ENCODE assay signal across 8 mouse cellular contexts in the genomic region with DNA sequence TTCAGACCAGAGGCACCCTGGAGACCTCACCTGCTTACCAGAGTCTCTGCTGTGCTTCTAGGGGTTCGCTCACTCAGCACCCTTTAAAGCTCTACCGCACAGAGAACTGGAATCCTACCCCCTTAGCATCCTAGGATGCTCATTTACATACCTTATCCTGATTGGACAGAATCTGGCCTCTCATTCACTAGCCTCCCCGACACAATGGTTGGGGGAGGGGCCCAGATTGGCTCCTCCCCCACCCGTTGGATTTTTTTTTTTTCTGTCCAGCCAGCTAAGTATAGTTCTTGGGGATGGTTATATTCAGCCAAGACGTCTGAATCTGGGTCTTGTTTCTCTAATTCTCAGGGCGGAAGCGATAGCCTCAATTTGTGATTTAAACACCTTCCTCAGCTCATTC. TPM values are rescaled to one million over a fixed set of nuclear protein-coding genes. Genes with fewer than 3 reads are reported as not detected.
A peak's percentile ranks its signal among the peaks of the same experiment; 100 is the strongest.
DNase-seq lines count a peak whose midpoint lies in the region; ATAC-seq lines count a peak whose summit lies in the region.
"Had no signal": no experiment of that assay in that cellular context is flagged by ENCODE, and none has a peak within 500 bp of the region (broad histone marks: within the 10 kb centered on the region; RNA-seq: fewer than 3 reads in every experiment).

A gene (plus strand): TSS at position 283 of the 400 bp plus-strand sequence.

- DNase-seq in urinary bladder, adult 2 months (ENCODE audit: low spot score), result no peak
- DNase-seq in urinary bladder, postnatal 14 days (ENCODE audit: low spot score), result no peak
- peak; percentile 44 for DNase-seq in liver, embryonic 11.5 days (ENCODE audit: low spot score)
- no peak for DNase-seq in heart, postnatal 14 days
- DNase-seq in frontal cortex, postnatal 36 days (ENCODE audit: low spot score in 2 of 2), result no peak
- no peak for DNase-seq in gastrocnemius, postnatal 36 days

- intact Hi-C loops in heart, postnatal 14 days (cut with DNase I), result loop anchor here (5.0 kb wide), 1 partner anchor 133 kb away; a partner anchor contains a TSS
- intact Hi-C loops in gastrocnemius, postnatal 36 days (cut with DNase I), result no loop called here

- no peaks in the 10 kb centered on the region for H3K9me3 ChIP-seq in liver, embryonic 11.5 days (ENCODE audit: control insufficient read depth, low read length)

- H3K36me3 ChIP-seq in liver, embryonic 11.5 days (ENCODE audit: control insufficient read depth, insufficient read depth, low read length), result no peaks in the 10 kb centered on the region

- H3K9ac ChIP-seq in liver, embryonic 11.5 days (ENCODE audit: low read depth, low read length), result no peak within 1 kb of the TSS

- no peak within 1 kb of the TSS for H3K4me3 ChIP-seq in liver, embryonic 11.5 days (ENCODE audit: low read depth, low read length)

- ATAC-seq in granulocyte monocyte progenitor cell, adult 5-6 weeks (replicated peaks; ENCODE audit: poor library complexity, severe bottlenecking), result peak; percentile 48
- ATAC-seq in liver, embryonic 11.5 days (replicated peaks; ENCODE audit: low FRiP score), result 0 out of 2 replicates have a peak, but pooled peaks have one; percentile 39

- H3K27ac ChIP-seq in liver, embryonic 11.5 days (ENCODE audit: low read depth, low read length), result no peak within 1 kb of the TSS
- H3K27ac ChIP-seq: macrophage had no signal

- no peaks in the 10 kb centered on the region for H3K27me3 ChIP-seq in liver, embryonic 11.5 days (replicated peaks; ENCODE audit: control insufficient read depth, insufficient read depth, low read length)

- peaks cover 10% of the 10 kb centered on the region for H3K4me1 ChIP-seq in liver, embryonic 11.5 days (replicated peaks; ENCODE audit: control insufficient read depth, insufficient read depth, low read length)

- WGBS in liver, embryonic 11.5 days, result 26% methylated on average over 7 of the region's 7 CpGs

- H3K4me2 ChIP-seq in liver, embryonic 11.5 days, result no peak within 1 kb of the TSS

RNA-seq across cellular contexts. Expression of the gene that starts here (rescaled TPM):
- 8.3 and 11.9 TPM in 2 replicates for polyA plus RNA-seq in urinary bladder, adult 2 months (2012; rRNA removed)
- 19.4 and 28.6 TPM in 2 replicates for total RNA-seq in granulocyte monocyte progenitor cell, adult 5-6 weeks (2014; fragmentation: Nextera tagmentation)
- total RNA-seq in granulocyte monocyte progenitor cell, adult 5-6 weeks (2017), result 26.5 and 41.3 TPM in 2 replicates
- 33.5 and 34.2 TPM in 2 replicates for polyA plus RNA-seq in liver, embryonic 11.5 days (2014; fragmentation: Nextera tagmentation; extraction: Ambion mirVana)
- 1 to 10 TPM; 1.3 TPM for total RNA-seq in heart, postnatal 14 days (2021)
- under 1 TPM in 1 of 2 experiments, not detected in 1; 0.20 TPM for total RNA-seq in gastrocnemius, postnatal 36 days (2021)

Comparison
In these comparisons a context has a peak if more than half of its experiments do, and no peak if none do; other contexts are left out.
1. RNA of the gene that starts here (total RNA-seq): 19.4 to 41.3 TPM in granulocyte monocyte progenitor cell, adult 5-6 weeks; 1.3 TPM in heart, postnatal 14 days and 0.20 TPM in gastrocnemius, postnatal 36 days; every median in the first group is over 4 times any median in the second.